In the genomic region with DNA sequence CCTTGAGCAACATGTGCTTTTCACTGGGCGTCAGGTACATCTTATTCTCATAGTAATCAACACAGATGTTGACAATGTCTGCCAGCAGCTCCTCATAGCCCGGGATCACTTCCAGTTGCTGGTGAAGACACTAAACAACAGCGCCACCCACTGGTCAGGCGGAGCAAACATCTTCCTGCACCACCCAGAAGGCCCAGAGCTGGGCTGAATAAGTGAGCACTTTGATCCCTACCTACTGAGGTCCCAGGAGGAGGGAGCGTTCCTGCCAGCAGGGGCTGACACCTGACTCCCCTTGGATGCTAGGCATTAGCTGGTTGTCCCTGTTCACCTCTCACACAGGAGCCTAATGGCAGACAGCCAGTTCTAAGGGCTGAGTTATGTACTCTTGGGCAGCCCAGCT, we compare ENCODE assay signal across 7 mouse cellular contexts. TPM values are rescaled to one million over a fixed set of nuclear protein-coding genes. Genes with fewer than 3 reads are reported as not detected.
DNase-seq lines count a peak whose midpoint lies in the region; ATAC-seq and TF ChIP-seq lines count a peak whose summit lies in the region.

No protein-coding gene starts in this region.

- H3K4me2 ChIP-seq in kidney, embryonic 16.5 days (replicated peaks; ENCODE audit: low read depth, low read length), result no peak overlapping the region

- no peak for TF ChIP-seq EP300 in ES-Bruce4 (IDR thresholded peaks at IDR 0.05; ENCODE audit: insufficient read depth, low read depth, low read length)

- no peak overlapping the region for H3K27ac ChIP-seq in kidney, embryonic 16.5 days (ENCODE audit: low read length)
- no peak overlapping the region for H3K27ac ChIP-seq in ES-Bruce4 (ENCODE audit: insufficient read depth, low read length)

- DNase-seq in kidney, adult 11 months, result peak; percentile 88
- peak; percentile 70 for DNase-seq in adrenal gland, postnatal 10 days
- DNase-seq in induced T-regulatory cell, adult 2 months (ENCODE audit: low read depth), result peak; percentile 73
- peak; percentile 22 to 63 for DNase-seq in natural killer cell, adult 2 months (ENCODE audit: low spot score in 2 of 2)
- DNase-seq in ovary, postnatal 10 days (ENCODE audit: low spot score), result no peak

- WGBS in kidney, embryonic 16.5 days, result 52% methylated on average over 5 of the region's 5 CpGs

- peaks cover 5% of the 10 kb centered on the region; the same call in 1 of the 2 replicates for H3K36me3 ChIP-seq in kidney, embryonic 16.5 days (ENCODE audit: insufficient read depth, low read length)
- no peaks in the 10 kb centered on the region; the same call in 1 of the 2 replicates for H3K36me3 ChIP-seq in ES-Bruce4 (ENCODE audit: control insufficient read depth, insufficient read depth, low read length, poor library complexity, severe bottlenecking)

- no peak for TF ChIP-seq POLR2A in ES-Bruce4 (IDR thresholded peaks at IDR 0.05; ENCODE audit: insufficient read depth, low read length)

- no peaks in the 10 kb centered on the region for H3K27me3 ChIP-seq in kidney, embryonic 16.5 days (ENCODE audit: insufficient read depth, low read length)
- no peaks in the 10 kb centered on the region for H3K27me3 ChIP-seq in ES-Bruce4 (ENCODE audit: control insufficient read depth, insufficient read depth, low read length, poor library complexity, severe bottlenecking)

- H3K9ac ChIP-seq in kidney, embryonic 16.5 days (replicated peaks; ENCODE audit: low read length), result no peak overlapping the region
- no peak overlapping the region for H3K9ac ChIP-seq in ES-Bruce4 (ENCODE audit: low read depth, poor library complexity, severe bottlenecking)

- peak; percentile 87 for TF ChIP-seq CTCF in ES-Bruce4 (IDR thresholded peaks at IDR 0.05; ENCODE audit: low read depth, low read length)

- no peak for ATAC-seq in kidney, embryonic 16.5 days (ENCODE audit: low FRiP score, low TSS enrichment)

- no peaks in the 10 kb centered on the region for H3K4me1 ChIP-seq in kidney, embryonic 16.5 days (ENCODE audit: insufficient read depth, low read length)
- no peaks in the 10 kb centered on the region for H3K4me1 ChIP-seq in ES-Bruce4 (ENCODE audit: control insufficient read depth, insufficient read depth, low read length)

- H3K9me3 ChIP-seq in kidney, embryonic 16.5 days (ENCODE audit: low read length), result no peaks in the 10 kb centered on the region
- H3K9me3 ChIP-seq in ES-Bruce4 (replicated peaks; ENCODE audit: control insufficient read depth, insufficient read depth, low read length, poor library complexity, severe bottlenecking), result no peaks in the 10 kb centered on the region

- H3K4me3 ChIP-seq in kidney, embryonic 16.5 days (ENCODE audit: low read length), result no peak overlapping the region
- H3K4me3 ChIP-seq in ES-Bruce4 (ENCODE audit: low read depth, low read length), result no peak overlapping the region

RNA-seq across cellular contexts. Expression of gene Cyfip2, which starts 35.9 kb away (rescaled TPM):
- polyA plus RNA-seq in kidney, embryonic 16.5 days (2015; fragmentation: Nextera tagmentation; extraction: Ambion mirVana), result 17.7 and 18.1 TPM in 2 replicates
- 31.2 and 33.1 TPM in 2 replicates for polyA plus RNA-seq in ES-Bruce4 (2011; ENCODE audit: insufficient read depth, insufficient read length, low read depth, missing spikeins)
- total RNA-seq in adrenal gland, postnatal 10 days (2021), result 10 to 100 TPM; 35.4 to 39.7 TPM

RNA-seq across cellular contexts. Expression of gene Fndc9, which starts 41.4 kb away (rescaled TPM):
- polyA plus RNA-seq in kidney, embryonic 16.5 days (2015; fragmentation: Nextera tagmentation; extraction: Ambion mirVana), result 0.09 TPM in 1 of 2 replicates, not detected in the other
- polyA plus RNA-seq in ES-Bruce4 (2011; ENCODE audit: insufficient read depth, insufficient read length, low read depth, missing spikeins), result not detected in 2 replicates
- total RNA-seq in adrenal gland, postnatal 10 days (2021), result not detected
